Mouse (Mus musculus): Measurements from ENCODE around the gene Ubxn6.
"Not testable (repeated sequence)": the region's sequence is repeated elsewhere in the genome, so short reads cannot be mapped to it uniquely, and the experiment has no call there.

DNA sequence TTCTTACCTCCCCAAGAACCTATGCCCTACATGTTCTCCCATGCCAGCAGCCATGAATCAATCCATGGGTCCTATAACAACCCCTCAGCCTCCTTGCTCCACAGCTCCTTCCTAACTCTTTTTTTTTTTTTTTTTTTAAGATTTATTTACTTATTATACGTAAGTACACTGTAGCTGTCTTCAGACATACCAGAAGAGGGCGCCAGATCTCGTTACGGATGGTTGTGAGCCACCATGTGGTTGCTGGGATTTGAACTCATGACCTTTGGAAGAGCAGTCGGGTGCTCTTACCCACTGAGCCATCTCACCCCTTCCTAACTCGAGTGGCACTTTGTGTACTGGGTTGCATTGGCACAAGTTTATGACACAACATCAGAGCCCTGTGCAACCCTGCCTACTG is 9.1 kb downstream of the Ubxn6 start:
- not testable (repeated sequence) for TF ChIP-seq CTCF (IDR thresholded peaks at IDR 0.05; ENCODE audit: extremely low read depth, insufficient read length, insufficient replicate concordance, low read depth, low read length); POLR2A (IDR thresholded peaks at IDR 0.05; ENCODE audit: low read depth, low read length)

Data from small intestine, adult 2 months (tissue).